Mouse (Mus musculus) right cerebral cortex, postnatal 4 days (tissue): ENCODE results near the gene Dnajc5g.

ENCODE experiments used
- DNase-seq: peaks from one replicate; pipeline ENCODE4 v3.0.0-alpha.2; 2022

The Dnajc5g gene

DNA sequence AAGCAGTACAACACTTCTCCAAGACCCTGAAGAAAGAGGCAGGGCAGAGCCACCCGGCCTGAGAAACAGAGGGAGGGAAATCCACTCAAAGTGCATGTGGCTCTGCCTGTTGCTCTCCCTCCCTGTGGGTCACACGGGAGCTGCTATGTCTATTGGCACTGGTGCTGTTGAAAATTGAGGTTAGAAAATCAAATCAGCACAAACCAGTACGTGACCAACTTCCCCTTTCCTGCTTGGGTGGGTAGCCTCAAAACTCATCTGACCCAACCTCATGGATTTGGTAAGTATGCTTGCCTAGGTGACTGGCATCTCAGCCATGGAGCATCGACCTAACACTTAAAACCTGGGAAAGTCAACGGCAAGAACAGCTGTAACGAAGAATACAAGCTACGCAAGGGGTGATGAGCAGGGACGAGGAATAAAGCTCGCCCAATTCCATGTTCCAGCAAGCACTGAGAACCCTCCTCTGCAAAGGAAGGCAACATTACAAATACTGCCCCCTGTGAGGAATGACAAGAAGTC, at the start of gene Dnajc5g:
Dnajc5g (plus strand) TSS at position 472 of the 522 bp plus-strand sequence.
- no peak for DNase-seq

DNA sequence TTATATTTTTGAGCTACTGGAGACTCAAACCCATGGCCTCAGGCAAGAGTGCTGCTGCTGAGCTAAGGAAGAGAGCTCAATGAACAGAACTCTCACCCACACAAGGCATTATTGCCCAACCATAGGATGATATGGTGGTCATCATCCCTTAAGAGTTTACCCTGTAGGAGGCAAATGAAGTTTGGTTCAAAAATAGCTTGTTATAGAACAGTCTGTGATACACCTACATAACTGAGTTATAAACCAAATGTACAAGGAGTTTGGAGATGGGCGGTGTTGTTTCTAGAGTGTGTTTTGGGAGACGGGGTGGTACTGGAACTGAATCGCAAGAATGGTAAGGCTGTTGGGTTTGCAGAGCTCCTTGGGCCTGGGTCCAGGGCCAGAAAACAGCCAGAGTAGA, 36.3 kb upstream of the Dnajc5g start:
- no peak for DNase-seq

DNA sequence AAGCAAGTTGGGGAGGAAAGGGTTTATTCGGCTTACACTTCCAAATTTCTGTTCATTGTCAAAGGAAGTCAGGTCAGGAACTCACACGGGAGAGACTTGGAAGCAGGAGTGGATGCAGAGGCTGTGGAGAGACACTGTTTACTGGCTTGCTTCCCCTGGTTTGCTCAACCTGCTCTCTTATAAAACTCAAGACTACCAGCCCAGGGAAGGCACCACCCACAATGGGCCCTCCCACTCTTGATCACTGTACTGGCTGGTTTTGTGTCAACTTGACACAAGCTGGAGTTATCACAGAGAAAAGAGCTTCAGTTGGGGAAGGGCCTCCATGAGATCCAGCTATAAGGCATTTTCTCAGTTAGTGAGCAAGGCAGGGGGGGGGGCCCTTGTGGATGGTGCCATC, 35.0 kb upstream of the Dnajc5g start:
- DNase-seq: no peak

DNA sequence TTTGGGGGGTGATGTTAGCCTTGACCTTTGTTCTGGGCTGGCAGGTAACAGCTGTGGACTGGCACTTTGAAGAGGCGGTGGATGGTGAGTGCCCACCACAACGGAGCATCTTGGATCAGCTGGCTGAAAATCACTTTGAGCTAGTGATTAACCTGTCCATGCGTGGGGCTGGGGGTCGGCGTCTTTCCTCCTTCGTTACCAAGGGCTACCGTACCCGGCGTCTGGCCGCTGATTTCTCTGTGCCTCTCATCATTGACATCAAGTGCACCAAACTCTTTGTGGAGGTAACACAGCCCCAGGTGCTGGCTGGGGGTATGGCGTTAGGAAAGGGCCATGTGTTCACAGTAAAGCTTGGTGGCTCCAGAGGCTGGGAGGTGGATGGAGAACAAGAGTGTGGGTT, 34.3 kb upstream of the Dnajc5g start:
- no peak for DNase-seq

DNA sequence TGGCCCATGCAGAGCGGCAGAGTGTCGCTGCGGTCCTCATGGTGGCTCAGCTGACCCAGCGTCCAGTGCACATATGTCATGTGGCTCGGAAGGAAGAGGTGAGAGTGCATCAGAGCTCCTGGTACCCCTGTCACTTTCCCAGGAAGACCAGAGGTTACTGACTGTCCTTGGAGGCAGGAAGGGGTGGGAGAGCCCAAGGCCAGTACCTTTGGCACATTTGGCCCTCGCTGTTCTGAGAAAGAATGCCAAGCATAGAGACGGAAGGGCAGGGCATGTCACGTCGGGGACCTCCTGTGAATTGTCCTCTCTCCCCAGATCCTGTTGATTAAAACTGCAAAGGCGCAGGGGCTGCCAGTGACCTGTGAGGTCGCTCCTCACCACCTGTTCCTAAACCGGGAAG, 32.9 kb upstream of the Dnajc5g start:
- DNase-seq: no peak

DNA sequence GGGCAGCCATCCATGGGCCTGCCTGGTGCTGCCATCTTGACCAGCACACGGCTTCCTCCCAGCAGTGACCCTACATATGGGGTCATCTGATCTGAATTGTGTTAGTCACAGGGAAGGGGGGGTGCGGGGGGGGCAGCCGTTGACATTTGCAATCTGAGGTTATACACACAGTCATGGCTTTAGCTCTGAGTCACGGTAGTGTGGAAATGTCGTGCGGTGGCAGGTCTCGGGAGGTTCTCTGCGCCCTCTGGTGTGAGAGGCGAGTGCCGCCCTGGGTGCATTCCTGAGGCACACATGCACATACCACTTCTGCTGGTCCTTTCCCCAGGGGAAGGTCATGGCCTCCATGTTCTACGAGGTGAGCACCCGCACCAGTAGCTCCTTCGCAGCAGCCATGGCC, 29.7 kb upstream of the Dnajc5g start:
- DNase-seq: no peak

DNA sequence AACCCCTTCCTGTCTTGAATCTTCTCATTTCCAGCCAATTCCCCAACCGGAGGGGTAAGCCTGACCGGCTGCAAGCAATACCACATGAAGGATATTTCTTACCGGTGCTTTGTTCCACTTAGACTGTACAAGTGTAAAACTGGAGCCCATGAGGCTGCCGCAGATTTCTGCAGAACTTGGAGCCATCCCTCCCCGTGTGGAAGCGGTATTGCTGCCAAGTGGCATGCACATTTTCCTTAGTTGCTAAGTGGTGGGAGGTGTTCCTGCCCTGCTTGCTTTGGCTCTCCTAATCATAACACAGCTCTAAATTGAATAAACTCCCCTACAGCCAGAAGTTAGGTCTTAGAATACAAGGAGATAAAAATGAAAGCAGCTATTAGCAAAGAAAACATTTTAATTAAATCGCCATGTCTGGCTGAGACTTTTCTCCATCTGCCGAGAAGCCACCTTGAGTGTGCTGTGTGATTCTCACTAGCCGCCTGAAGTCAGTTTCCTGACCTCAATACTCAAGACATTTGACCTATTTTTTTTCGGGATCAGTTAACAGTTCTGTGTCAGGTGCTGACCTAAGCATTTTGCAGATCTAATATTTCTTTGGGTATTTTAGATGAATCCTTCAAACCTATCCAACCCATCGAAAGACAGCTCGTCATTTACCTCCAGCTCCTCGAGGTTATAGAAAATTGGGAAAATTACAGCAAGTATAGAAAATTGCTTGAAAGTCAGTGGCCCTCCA, 25.9 kb upstream of the Dnajc5g start:
- DNase-seq: no peak

DNA sequence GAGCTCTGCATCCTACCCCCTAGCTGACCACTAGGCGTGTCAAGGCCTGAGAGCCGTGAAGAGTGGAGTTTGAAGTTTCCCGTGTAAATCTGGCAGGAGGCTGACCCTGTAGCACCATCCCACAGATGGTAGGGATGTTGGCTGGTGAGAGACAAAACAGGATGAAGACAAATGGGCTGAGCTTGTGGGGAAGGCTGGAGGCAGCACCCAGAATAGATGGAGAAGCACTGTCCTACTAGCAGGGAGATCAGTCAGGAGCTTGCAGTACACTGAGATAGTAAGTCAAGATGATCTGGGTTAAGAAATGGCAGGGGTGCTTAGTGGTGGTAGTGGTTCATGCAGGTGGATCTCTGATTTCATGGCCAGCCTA, 25.3 kb upstream of the Dnajc5g start:
- no peak for DNase-seq

DNA sequence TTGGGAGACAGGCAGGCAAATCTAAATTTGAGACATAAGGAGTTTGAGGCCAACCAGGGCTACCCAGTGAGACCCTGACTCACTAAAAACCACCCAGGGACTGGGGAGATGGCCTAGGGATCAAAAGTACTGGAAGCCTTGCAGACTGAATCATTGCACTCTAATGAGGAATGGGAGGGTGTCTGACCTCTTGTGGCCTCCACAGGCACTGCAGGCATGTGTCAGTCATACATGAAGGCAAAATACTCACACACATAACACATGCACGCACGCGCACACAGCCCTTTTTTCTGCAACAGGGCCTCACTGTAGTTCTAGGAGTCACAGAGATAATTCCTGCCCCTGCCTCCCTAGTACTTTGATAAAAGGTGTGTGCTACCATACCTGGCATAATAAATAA, 24.7 kb upstream of the Dnajc5g start:
- peak; percentile 49 for DNase-seq

DNA sequence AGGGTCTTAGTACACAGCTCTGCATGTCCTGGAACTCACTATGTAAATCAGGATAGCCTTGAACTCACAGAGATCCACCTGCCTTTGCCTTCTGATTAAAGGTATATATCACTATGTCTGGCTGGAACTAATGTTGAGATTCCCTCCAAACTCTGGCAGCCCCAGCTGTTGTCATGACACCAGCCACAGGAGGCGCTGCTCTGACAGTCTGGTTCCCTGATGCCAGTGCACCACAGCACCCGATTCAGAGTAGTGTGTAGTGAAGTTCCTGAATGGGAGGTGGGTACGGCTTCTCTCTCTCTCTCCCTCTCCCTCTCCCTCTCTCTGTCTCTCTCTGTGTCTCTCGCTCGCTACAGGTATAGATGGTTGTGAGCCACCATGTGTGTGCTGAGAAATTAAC, 23.7 kb upstream of the Dnajc5g start:
- DNase-seq: peak; percentile 71

DNA sequence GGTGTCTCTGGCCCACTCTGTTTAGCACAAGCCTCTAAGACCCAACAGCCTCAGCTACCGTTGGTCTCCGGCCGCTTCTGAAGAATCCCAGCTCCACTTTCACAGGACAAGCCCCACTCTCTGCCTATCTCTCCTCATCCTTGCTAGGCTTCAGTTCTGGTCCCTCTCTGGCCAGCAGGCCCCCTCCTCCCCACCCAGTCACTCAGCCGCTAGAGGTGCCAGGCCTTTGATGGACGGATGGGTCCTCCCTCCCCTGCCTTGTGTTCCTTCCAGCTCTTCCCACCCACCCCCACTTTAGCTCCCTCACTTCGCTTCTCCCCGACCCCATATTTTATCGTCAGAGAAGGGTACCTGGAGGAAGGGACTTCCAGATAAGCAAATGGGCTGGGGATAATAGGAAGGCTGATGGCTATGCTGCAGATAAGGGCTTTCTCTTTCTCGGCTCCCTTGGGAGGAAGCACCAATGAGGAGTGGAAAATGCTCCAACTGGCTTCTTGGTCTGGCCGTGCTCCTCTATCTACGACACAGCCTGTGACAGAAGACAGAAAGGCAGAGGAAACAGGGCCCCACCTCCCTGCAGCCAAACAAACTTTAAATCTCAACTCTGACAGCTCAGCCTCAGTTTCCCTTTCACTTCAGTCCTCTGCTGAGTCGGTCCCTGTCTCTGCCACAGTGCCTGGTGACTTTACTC, 23.0 kb upstream of the Dnajc5g start:
- no peak for DNase-seq

DNA sequence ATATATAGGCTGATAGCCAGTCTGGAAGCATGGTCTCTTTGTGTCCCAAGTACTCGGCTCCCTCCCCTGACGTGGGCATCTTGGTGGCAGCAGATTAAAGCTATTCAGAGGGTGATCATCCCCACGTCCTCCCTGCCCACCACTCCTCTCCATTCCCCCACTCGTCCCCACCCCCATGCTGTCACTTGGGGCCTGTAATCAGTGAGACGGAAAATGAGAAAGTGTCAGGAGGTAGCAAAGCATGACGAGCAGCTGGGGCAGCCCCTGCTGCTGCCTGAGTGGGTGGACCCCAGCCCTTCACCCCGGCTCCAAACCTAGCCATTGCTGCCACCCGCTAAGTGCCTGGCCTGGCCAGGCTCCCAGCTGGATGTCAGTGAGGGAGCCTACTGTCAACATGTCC, 22.1 kb upstream of the Dnajc5g start:
- no peak for DNase-seq

DNA sequence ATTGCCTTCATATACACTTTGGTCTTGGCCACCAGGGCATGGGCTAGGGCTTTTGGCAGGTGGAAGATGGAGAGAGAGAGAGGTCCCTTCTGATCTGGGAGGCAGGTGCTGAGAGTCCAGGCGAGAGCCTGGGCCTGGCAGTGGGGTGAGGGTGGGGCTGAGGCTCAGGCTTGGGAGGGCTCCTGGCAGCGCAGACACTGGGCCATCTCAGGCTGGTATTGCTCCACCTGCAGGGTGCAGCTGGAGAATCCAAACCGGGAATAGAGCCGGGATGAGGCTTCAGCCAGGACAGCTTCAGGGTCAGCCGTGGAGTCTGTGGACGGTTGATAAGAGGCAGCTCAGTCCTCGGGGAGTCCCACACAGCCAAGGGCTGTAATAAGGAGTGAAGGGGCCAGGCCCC, 19.5 kb upstream of the Dnajc5g start:
- no peak for DNase-seq

DNA sequence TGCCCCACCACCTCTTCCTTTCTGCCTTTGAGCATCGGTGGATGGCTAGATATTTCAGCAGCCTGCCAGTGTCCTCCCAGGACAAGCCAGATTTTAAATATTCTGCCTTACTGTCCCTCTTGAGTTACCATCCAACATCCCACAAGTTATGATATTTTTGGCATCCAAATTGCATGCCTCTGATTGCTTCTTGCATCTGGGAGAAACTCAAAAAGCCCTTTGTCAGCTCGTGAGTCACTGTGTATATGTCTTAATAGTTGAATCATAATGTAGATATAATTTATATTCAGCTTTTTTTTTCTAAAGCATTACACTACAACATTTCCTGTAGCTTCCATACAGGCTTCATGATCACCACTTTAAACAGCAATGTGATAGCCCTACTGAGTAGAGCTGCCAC, 19.0 kb upstream of the Dnajc5g start:
- DNase-seq: no peak

DNA sequence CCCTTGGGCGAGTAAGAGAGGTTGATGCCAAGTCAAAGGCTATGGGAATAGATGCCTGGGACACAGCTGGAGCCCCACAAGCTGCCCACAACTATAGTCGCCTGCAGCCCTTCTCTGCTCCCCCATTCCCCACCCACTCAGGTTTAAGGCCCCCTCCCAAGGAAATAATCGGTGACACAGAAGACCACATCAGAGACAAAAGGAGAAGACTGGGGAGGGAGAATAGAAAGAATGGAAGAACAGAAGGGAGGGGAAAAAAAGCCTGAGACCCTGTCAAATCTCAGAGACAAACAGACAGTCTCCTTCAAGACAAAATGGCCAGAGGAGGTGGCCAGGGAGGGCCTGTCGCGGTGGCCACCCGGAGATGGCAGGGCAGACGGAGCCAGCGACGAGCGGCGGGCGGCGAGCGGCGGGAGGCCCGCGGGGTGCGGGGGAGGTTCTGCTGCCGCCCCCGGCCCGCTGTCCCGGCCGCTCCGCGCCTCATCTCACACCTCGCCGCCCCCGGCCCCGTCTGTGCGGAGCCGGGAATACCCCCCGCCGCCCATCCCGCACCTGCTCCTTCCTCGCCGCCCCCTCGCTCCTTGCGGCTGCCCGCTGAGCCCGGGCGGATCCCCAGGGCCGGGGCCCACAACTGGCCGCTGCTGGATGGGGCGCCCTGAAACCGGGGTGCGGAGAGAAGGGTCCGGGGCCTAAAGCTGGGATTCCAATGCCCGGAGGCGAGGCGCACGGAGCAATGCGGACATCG, 13.7 kb upstream of the Dnajc5g start:
- no peak for DNase-seq

DNA sequence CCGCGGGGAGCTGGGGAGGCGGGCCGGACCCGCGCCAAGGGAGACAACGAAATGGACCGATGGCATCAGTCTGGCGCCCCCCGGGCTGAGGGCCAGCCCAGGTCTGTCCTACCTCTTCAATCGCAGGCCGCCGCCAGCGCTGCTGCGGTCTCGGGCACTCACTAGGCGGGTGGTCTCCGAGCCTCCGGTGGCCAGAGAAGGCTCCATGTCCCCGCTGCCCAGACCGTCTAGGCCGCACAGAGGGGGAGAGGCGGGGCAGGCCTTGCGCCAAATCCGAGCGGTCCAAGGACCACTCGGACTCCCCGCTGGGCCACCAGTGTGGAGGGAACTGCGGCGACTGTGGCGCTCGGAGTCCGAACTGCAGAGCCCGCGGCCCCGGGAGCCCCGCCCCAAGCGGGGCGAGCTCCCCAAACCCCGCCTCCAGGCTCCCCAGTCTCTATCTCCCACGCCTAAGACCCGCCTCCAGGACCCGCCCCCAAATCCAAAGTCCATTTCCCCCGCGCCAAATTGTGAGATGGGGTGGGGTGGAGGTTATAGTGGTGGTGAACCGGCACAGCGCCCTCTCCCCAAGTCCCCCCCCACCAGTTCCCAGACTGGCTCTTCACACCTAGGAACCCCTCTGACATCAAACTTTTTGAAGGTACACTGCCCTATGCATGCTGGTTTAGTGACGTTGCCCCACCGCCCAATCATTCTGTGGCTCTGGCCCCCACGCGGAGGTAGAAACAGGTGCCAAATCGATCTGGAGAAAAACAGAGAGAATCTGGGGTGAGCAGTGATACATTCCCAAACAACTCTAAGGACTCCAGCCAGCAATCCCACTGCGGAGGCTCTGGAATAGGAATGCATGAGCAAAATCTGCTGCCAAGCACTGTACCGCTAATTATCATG, 12.7 kb upstream of the Dnajc5g start:
- DNase-seq: peak; percentile 35

DNA sequence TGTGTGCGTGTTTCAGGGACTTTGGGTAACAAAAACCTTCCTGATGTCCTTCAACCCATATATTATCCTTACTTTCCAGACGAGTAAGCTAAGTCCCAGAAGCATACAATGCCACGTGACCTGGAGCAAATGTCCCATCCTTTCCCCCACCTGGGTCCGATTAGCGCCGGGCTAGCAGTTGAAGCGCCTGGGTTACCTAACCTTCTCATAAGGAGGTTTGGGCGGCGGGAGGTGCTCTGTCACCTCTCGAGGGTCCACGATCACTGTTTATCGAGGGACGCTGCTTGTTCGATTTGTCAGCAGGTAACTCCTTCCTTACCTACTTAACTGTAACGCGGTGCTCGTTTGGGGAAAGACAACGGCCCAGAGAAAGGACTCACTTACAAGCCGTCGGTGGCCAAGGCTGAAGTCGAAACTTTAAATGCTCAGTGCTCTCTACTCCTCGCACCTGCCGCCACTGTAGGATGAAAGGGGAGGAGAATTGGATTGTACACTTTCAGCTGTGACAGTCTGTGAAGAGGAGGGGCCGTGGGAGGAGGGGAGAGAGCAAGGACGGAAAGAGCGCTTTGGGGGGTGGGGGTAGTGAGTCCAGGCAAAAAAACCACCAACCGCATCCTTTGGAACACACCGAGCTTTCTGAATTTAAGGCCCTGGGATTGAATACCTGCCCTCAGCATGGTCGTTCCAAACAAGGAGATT, 11.8 kb upstream of the Dnajc5g start:
- no peak for DNase-seq

DNA sequence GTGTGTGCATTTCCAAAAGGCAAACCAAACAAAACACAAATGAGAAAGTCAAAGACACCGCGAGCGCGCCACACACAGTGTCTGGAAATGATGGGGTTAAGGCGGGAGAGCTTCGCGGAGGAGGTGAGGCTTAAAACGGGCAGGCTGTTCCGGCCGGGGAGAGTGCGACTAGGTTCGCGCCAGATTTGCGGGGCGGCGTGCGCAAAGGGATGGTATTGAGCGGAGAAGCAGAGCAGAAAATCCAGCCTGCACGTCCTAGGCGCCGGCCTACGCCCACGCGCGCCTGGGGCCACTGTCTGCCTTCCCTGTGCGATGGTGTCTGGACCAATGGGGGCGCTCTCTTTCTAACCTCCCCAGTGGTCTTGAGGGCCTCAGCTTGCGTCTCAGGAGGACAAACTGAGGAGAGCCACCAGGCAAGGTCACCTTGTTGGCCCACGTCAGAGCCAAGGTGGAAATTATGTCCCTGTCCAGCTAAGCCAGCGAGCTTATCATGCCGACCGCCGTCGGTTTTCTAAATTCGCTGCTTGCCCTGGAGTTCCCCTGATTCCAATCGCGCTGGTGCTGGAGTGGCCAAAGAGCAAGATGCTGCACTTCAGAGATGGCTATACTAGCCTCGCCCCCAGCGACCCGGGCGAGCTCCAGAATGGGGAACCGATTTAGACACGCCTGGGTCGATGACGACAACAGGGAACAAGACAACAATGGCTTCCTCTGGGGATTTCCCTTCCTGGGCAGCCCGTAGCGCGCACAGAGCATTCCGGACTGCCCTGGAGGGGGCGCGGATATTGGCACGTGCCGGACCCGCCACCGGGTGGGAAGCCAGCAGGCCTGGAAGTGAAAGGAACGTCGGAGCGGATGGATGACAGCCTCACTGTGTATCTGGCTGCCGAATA, 11.0 kb upstream of the Dnajc5g start:
- no peak for DNase-seq

DNA sequence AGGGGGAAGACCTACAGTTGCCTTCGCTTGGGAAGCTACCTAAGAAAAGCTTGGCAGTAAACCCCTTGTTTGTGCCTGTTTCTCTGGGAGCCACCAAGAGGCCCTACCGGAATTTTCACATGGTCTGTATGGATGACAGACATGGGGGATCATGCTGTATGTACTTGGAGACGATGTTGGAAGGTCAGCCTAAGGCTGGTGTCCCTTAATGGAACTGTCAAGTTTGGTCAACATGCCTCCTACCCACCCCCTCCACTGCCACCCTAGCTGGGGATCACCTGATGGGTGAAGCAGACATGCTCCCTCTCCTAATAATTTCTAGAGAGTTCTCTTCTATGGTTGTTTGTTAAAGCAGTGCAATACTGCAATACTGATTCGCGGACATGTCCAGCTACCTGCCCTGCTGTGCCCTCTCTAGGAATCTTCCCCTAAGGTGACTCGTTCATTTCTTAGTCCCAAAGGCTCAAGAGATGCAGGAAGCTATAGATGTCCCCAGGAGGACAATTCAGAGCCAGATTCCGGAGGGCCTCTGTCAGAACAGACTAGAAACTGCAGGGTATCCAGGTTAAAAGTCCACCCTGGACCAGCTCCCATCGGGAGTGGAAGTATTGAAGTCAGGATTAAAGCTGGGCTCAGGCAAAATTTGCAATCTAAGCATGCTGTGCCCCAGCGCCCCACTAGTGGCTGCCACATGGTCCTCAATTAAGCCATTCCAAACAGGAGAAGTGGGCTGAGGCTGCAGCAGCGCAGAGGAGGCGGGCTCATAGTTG, 10.2 kb upstream of the Dnajc5g start:
- no peak for DNase-seq

DNA sequence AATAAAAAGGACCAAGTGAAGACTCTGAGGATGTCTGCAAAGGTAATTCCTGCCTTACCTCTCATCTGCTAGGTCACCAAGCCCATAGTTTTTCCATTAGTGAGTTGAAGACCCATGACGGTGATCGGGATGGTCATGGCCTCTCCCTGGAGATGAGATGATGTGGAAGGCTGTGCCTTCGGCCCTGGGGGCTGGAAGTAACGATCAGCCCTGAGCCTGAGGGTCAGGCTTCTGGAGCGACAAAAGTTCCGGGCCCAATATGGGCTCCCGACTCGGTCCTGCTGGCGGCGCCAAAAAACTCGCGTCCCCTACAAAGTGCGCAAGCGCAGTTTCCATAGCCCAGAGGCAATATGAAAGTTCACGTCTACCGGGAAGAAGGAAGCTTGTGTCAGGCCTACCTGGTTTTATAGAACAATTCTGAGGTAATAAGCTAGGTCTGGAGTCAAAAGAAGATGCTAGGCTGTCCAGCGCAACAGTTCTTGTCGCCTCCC, 2.0 kb downstream of the Dnajc5g start, which contains the start of gene Slc30a3:
Slc30a3 (minus strand) TSS at position 238 of the 491 bp plus-strand sequence.
- DNase-seq: no peak
